Mouse (Mus musculus): ENCODE results near the gene Def8.

DNA sequence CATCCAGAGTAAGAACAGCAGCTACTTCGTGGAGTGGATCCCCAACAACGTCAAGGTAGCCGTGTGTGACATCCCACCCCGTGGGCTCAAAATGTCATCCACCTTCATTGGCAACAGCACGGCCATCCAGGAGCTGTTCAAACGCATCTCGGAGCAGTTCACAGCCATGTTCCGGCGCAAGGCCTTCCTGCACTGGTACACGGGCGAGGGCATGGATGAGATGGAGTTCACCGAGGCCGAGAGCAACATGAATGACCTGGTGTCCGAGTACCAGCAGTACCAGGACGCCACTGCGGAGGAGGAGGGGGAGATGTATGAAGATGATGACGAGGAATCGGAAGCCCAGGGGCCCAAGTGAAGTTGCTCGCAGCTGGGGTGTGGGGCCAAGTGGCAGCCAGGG lies 2.0 kb upstream of the Def8 start:
- TF ChIP-seq CTCF (IDR thresholded peaks at IDR 0.05; ENCODE audit: low read depth, low read length) (no peak), POLR2A (IDR thresholded peaks at IDR 0.05; ENCODE audit: borderline replicate concordance, low read depth, low read length) (no peak)

Data from bone marrow macrophage, adult 2 months (primary cell).